Mouse (Mus musculus) CH12.LX (cell line): ENCODE results near the gene Atp5mpl. TPM values are rescaled to one million over a fixed set of nuclear protein-coding genes. Genes with fewer than 3 reads are reported as not detected.

Experiments used
- DNase-seq: peaks from one replicate; pipeline ENCODE4 v3.0.0-alpha.2; 2013; ENCODE audit errors: extremely low read depth
- H3K27ac ChIP-seq: 2 replicates; pipeline ENCODE4 v1.5.1; 2012; ENCODE audit warnings: low read depth, mild to moderate bottlenecking, control low read depth, moderate library complexity; ENCODE audit not compliant: insufficient read depth
- H3K27me3 ChIP-seq: replicated peaks from 2 replicates; pipeline ENCODE3; 2012; ENCODE audit warnings: inconsistent platforms
- H3K36me3 ChIP-seq, 2 experiments: replicated peaks in 1 of 2; 2 replicates each; pipeline versions ENCODE3 to v1.6.1; 2012; ENCODE audit warnings: inconsistent platforms in 1 of 2, low read length in 1 of 2, mild to moderate bottlenecking in 1 of 2, mixed read lengths in 1 of 2, moderate library complexity in 1 of 2; ENCODE audit not compliant: control insufficient read depth in 1 of 2, insufficient read depth in 1 of 2
- H3K4me1 ChIP-seq, 2 experiments: 2 replicates each; pipeline ENCODE4 v1.6.1; 2012; ENCODE audit warnings: inconsistent platforms in 1 of 2, moderate library complexity in 1 of 2; ENCODE audit not compliant: insufficient read depth in 2 of 2, control insufficient read depth in 1 of 2
- H3K4me2 ChIP-seq: 2 replicates; pipeline ENCODE4 v1.6.1; 2012; ENCODE audit warnings: low read depth, mild to moderate bottlenecking, control low read depth; ENCODE audit not compliant: poor library complexity, insufficient read depth, severe bottlenecking
- H3K4me3 ChIP-seq, 3 experiments: fragments of 150-350 bp in 1 of 3; sonication (generic) in 1 of 3; replicated peaks in 1 of 3; 2 replicates each; pipeline versions ENCODE3 to v1.5.1; 2011 to 2012; ENCODE audit warnings: low read depth in 2 of 3, low read length in 2 of 3, mild to moderate bottlenecking in 2 of 3, moderate library complexity in 2 of 3, control low read depth in 1 of 3, improper control_type of control experiment in 1 of 3, inconsistent platforms in 1 of 3, mixed read lengths in 1 of 3; ENCODE audit not compliant: poor library complexity in 1 of 3
- H3K79me2 ChIP-seq: replicated peaks from 2 replicates; pipeline ENCODE4 v1.6.1; 2012; ENCODE audit warnings: mild to moderate bottlenecking, moderate library complexity; ENCODE audit not compliant: control insufficient read depth, poor library complexity, insufficient read depth, severe bottlenecking; ENCODE audit errors: extremely low read depth
- H3K9ac ChIP-seq: 2 replicates; pipeline ENCODE4 v1.6.1; 2012; ENCODE audit warnings: low read depth, mild to moderate bottlenecking, control low read depth, moderate library complexity; ENCODE audit not compliant: insufficient read depth
- H3K9me3 ChIP-seq: replicated peaks from 2 replicates; pipeline ENCODE3; 2012; ENCODE audit warnings: low read length, inconsistent platforms, mixed read lengths
- BHLHE40 ChIP-seq: IDR thresholded peaks from 2 replicates; pipeline ENCODE4 v1.6.1; 2011; ENCODE audit warnings: mild to moderate bottlenecking, low read depth, low read length, improper control_type of control experiment
- CHD1 ChIP-seq: IDR thresholded peaks from 2 replicates; pipeline ENCODE4 v1.6.1; 2012; ENCODE audit warnings: low read depth, low read length, improper control_type of control experiment, inconsistent platforms
- CTCF ChIP-seq, 2 experiments: IDR thresholded peaks in 1 of 2; conservative IDR thresholded peaks in 1 of 2; 2 replicates each; pipeline ENCODE4 v1.5.1; 2011 to 2012; ENCODE audit warnings: low read depth in 2 of 2, low read length in 2 of 2, improper control_type of control experiment in 1 of 2, inconsistent platforms in 1 of 2, mild to moderate bottlenecking in 1 of 2, moderate library complexity in 1 of 2
- ELF1 ChIP-seq: IDR thresholded peaks from 2 replicates; pipeline ENCODE4 v1.6.1; 2014; ENCODE audit warnings: low read depth, mild to moderate bottlenecking, inconsistent platforms, low read length, improper control_type of control experiment
- EP300 ChIP-seq: IDR thresholded peaks from 2 replicates; pipeline ENCODE4 v1.6.1; 2011; ENCODE audit warnings: low read length, improper control_type of control experiment
- ETS1 ChIP-seq: conservative IDR thresholded peaks from 2 replicates; pipeline ENCODE4 v1.6.1; 2012; ENCODE audit warnings: low read depth, mild to moderate bottlenecking, inconsistent platforms, low read length, improper control_type of control experiment, moderate library complexity
- GABPA ChIP-seq: IDR thresholded peaks from 2 replicates; pipeline ENCODE4 v1.6.1; 2012; ENCODE audit warnings: low read depth, low read length, improper control_type of control experiment, inconsistent platforms; ENCODE audit not compliant: insufficient replicate concordance
- HCFC1 ChIP-seq: IDR thresholded peaks from 2 replicates; pipeline ENCODE4 v1.6.1; 2012; ENCODE audit warnings: low read depth, mild to moderate bottlenecking, inconsistent platforms, low read length, improper control_type of control experiment
- JUN ChIP-seq: IDR thresholded peaks from 2 replicates; pipeline ENCODE4 v1.6.1; 2011; ENCODE audit warnings: low read depth, mild to moderate bottlenecking, low read length, improper control_type of control experiment, moderate library complexity; ENCODE audit not compliant: insufficient read depth
- KAT2A ChIP-seq: IDR thresholded peaks from 2 replicates; pipeline ENCODE4 v1.6.1; 2012; ENCODE audit warnings: low read length, improper control_type of control experiment, inconsistent platforms; ENCODE audit not compliant: insufficient replicate concordance
- MAX ChIP-seq: IDR thresholded peaks from 2 replicates; pipeline ENCODE4 v1.6.1; 2011; ENCODE audit warnings: low read length, improper control_type of control experiment
- MAZ ChIP-seq: IDR thresholded peaks from 2 replicates; pipeline ENCODE4 v1.6.1; 2012; ENCODE audit warnings: low read depth, mild to moderate bottlenecking, inconsistent platforms, low read length, improper control_type of control experiment, moderate library complexity
- MYC ChIP-seq: IDR thresholded peaks from 2 replicates; pipeline ENCODE4 v1.6.1; 2011; ENCODE audit warnings: low read depth, mild to moderate bottlenecking, improper control_type of control experiment, low read length
- NRF1 ChIP-seq: IDR thresholded peaks from 2 replicates; pipeline ENCODE4 v1.6.1; 2014; ENCODE audit warnings: low read depth, mild to moderate bottlenecking, inconsistent platforms, low read length, improper control_type of control experiment, moderate library complexity
- PAX5 ChIP-seq: IDR thresholded peaks from 2 replicates; pipeline ENCODE4 v1.6.1; 2012; ENCODE audit warnings: low read length, inconsistent platforms, mixed read lengths
- POLR2A ChIP-seq: IDR thresholded peaks from 2 replicates; pipeline ENCODE4 v1.6.1; 2011; ENCODE audit warnings: low read depth, mild to moderate bottlenecking, improper control_type of control experiment, low read length
- RAD21 ChIP-seq: IDR thresholded peaks from 2 replicates; pipeline ENCODE4 v1.6.1; 2011; ENCODE audit warnings: low read depth, mild to moderate bottlenecking, low read length, improper control_type of control experiment, moderate library complexity
- RCOR1 ChIP-seq: conservative IDR thresholded peaks from 2 replicates; pipeline ENCODE4 v1.6.1; 2012; ENCODE audit warnings: low read depth, mild to moderate bottlenecking, inconsistent platforms, low read length, improper control_type of control experiment
- SIN3A ChIP-seq: IDR thresholded peaks from 2 replicates; pipeline ENCODE4 v1.6.1; 2012; ENCODE audit warnings: low read length, improper control_type of control experiment, inconsistent platforms
- SMC3 ChIP-seq: IDR thresholded peaks from 2 replicates; pipeline ENCODE4 v1.6.1; 2011; ENCODE audit warnings: low read depth, low read length, improper control_type of control experiment
- TBP ChIP-seq: conservative IDR thresholded peaks from 2 replicates; pipeline ENCODE4 v1.6.1; 2011; ENCODE audit warnings: low read depth, low read length, improper control_type of control experiment
- TCF12 ChIP-seq: IDR thresholded peaks from 2 replicates; pipeline ENCODE4 v1.6.1; 2014; ENCODE audit warnings: low read depth, mild to moderate bottlenecking, inconsistent platforms, low read length, improper control_type of control experiment
- UBTF ChIP-seq: IDR thresholded peaks from 2 replicates; pipeline ENCODE4 v1.6.1; 2012; ENCODE audit warnings: low read depth, mild to moderate bottlenecking, inconsistent platforms, low read length, improper control_type of control experiment, moderate library complexity
- USF1 ChIP-seq: IDR thresholded peaks from 2 replicates; pipeline ENCODE4 v1.6.1; 2014; ENCODE audit warnings: low read depth, mild to moderate bottlenecking, inconsistent platforms, low read length, improper control_type of control experiment
- ZKSCAN1 ChIP-seq: IDR thresholded peaks from 2 replicates; pipeline ENCODE4 v1.6.1; 2012; ENCODE audit warnings: low read depth, inconsistent platforms, low read length, improper control_type of control experiment, borderline replicate concordance
- dilution Hi-C: fragments of 300-500 bp; cut with MboI; formaldehyde crosslinking; loops from 2 replicates; pipeline ENCODE4 v1.14.3; 2020; ENCODE audit warnings: low sequenced_read_pairs; ENCODE audit not compliant: extremely low pct_unique_long_range_greater_than_20kb, extremely low pct_ligation_motif_present
- in situ Hi-C: fragments of 300-500 bp; cut with MboI; formaldehyde crosslinking; loops from 3 replicates; pipeline ENCODE4 v1.14.3; 2019; ENCODE audit warnings: low sequenced_read_pairs, low pct_ligation_motif_present, low pct_unique_long_range_greater_than_20kb, mixed read lengths
- polyA plus RNA-seq: library from polyadenylated mRNA; unstranded; fragments of >175 nt; gene quantifications from 2 replicates; pipeline ENCODE4 v1.2.1, GENCODE M21; 2012; ENCODE audit warnings: low read depth; ENCODE audit not compliant: insufficient read length
- total RNA-seq, 2 experiments: library from RNA; depleted of rRNA; stranded (reverse); fragments of 300-350 nt in 1 of 2; fragments of >200 nt in 1 of 2; gene quantifications; 2 replicates each; pipeline ENCODE4 v1.2.3; 2012 to 2014

Gene Atp5mpl
- total and polyA plus RNA-seq, 3 experiments = 164 to 669 (median 224) TPM

GRCm38 (mm10) chr12:111980887-111981367 lies 14.2 kb upstream of the Atp5mpl start, which contains the start of gene Rd3l:
TSS of gene Rd3l (minus strand) at chr12:111981317.
- Histone ChIP-seq H3K4me3 (no peak within 1 kb of the TSS), H3K4me1 (peaks cover 5 to 12% of the 10 kb centered on the region in 2 experiments; a peak in 3 of 4 replicates), H3K4me2 (no peak within 1 kb of the TSS), H3K9me3 (no peaks in the 10 kb centered on the region), H3K27ac (no peak within 1 kb of the TSS), H3K9ac (no peak within 1 kb of the TSS), H3K36me3 (no peaks in the 10 kb centered on the region), H3K27me3 (peaks cover 18% of the 10 kb centered on the region), H3K79me2 (no peaks in the 10 kb centered on the region)
- no peak for TF ChIP-seq UBTF
- TF ChIP-seq MAX = no peak
- TF ChIP-seq ZKSCAN1 = no peak
- no peak for TF ChIP-seq SMC3
- no peak for TF ChIP-seq GABPA
- no peak for TF ChIP-seq RCOR1
- no peak for TF ChIP-seq KAT2A
- no peak for TF ChIP-seq HCFC1
- no peak for TF ChIP-seq TCF12
- no peak for TF ChIP-seq JUN
- no peak for TF ChIP-seq ETS1
- TF ChIP-seq BHLHE40 = no peak
- TF ChIP-seq RAD21 = no peak
- dilution Hi-C loops (no loop called here), in situ Hi-C loops (no loop called here)
- no peak for DNase-seq

- Histone ChIP-seq H3K36me3 (no peaks in the 10 kb centered on the region), H3K27ac (no peak overlapping the region), H3K4me2 (no peak overlapping the region), H3K9ac (no peak overlapping the region), H3K9me3 (peaks cover under 1% of the 10 kb centered on the region), H3K4me3 (no peak overlapping the region), H3K4me1 (peaks cover 5 to 12% of the 10 kb centered on the region in 2 experiments; a peak in 3 of 4 replicates), H3K79me2 (no peaks in the 10 kb centered on the region), H3K27me3 (peaks cover 24% of the 10 kb centered on the region)
- no peak for DNase-seq
- dilution Hi-C loops (no loop called here), in situ Hi-C loops (no loop called here)
- no peak for TF ChIP-seq MYC
- TF ChIP-seq RCOR1 = no peak
- no peak for TF ChIP-seq CHD1
- TF ChIP-seq CTCF (conservative IDR thresholded peaks at IDR 0.05 in 1 of 2, IDR thresholded peaks at IDR 0.05 in 1 of 2; ENCODE audit: low read depth in 2 of 2, low read length in 2 of 2) = no peak
- TF ChIP-seq ELF1 = no peak
- TF ChIP-seq POLR2A = no peak
- no peak for TF ChIP-seq MAZ
- TF ChIP-seq RAD21 = no peak
- TF ChIP-seq NRF1 = no peak
- no peak for TF ChIP-seq USF1
- no peak for TF ChIP-seq PAX5
- no peak for TF ChIP-seq TBP
- no peak for TF ChIP-seq HCFC1
- no peak for TF ChIP-seq EP300
- no peak for TF ChIP-seq SIN3A
Observed at GRCm38 (mm10) chr12:111978274-111978673, 11.5 kb upstream of the Atp5mpl start.
